Comparison of ENCODE assay signal across 23 mouse cellular contexts in genomic region chr4:46422625-46423024, GRCm38 (mm10). TPM values are rescaled to one million over a fixed set of nuclear protein-coding genes. Genes with fewer than 3 reads are reported as not detected.
"Had no signal": no experiment of that assay in that cellular context is flagged by ENCODE, and none has a peak within 500 bp of the region (broad histone marks: within the 10 kb centered on the region; RNA-seq: fewer than 3 reads in every experiment).

No protein-coding gene starts in this region.

- ATAC-seq: intestine, postnatal 0 days; midbrain, embryonic 15.5 days had no signal

- H3K27me3 ChIP-seq: limb, embryonic 12.5 days; lung, embryonic 15.5 days; midbrain, embryonic 12.5 days; midbrain, embryonic 15.5 days; stomach, embryonic 15.5 days had no signal

- H3K27ac ChIP-seq: kidney, postnatal 0 days; layer of hippocampus, adult 2 months; limb, embryonic 12.5 days; lung, embryonic 15.5 days; midbrain, embryonic 12.5 days; midbrain, embryonic 15.5 days; stomach, embryonic 15.5 days had no signal

- H3K4me2 ChIP-seq: limb, embryonic 12.5 days; lung, embryonic 15.5 days; midbrain, embryonic 12.5 days; midbrain, embryonic 15.5 days; stomach, embryonic 15.5 days had no signal

- H3K9me3 ChIP-seq: limb, embryonic 12.5 days; lung, embryonic 15.5 days; midbrain, embryonic 12.5 days; midbrain, embryonic 15.5 days; stomach, embryonic 15.5 days had no signal

- H3K4me1 ChIP-seq: limb, embryonic 12.5 days; lung, embryonic 15.5 days; midbrain, embryonic 12.5 days; midbrain, embryonic 15.5 days; stomach, embryonic 15.5 days had no signal

- DNase-seq: kidney, adult 2 months; kidney, postnatal 25 days; layer of hippocampus, adult 9-11 months; lung, adult 18-20 months; lung, postnatal 10 days; lung, postnatal 36 days; retina, postnatal 1 day; right cerebral cortex, postnatal 25 days; spleen, adult 18-20 months; thymus, postnatal 25 days had no signal

- H3K4me3 ChIP-seq: layer of hippocampus, adult 2 months; limb, embryonic 12.5 days; lung, embryonic 15.5 days; midbrain, embryonic 12.5 days; midbrain, embryonic 15.5 days; myocyte; stomach, embryonic 15.5 days had no signal

- H3K9ac ChIP-seq: limb, embryonic 12.5 days; lung, embryonic 15.5 days; midbrain, embryonic 12.5 days; midbrain, embryonic 15.5 days; stomach, embryonic 15.5 days had no signal

- H3K36me3 ChIP-seq: limb, embryonic 12.5 days; lung, embryonic 15.5 days; midbrain, embryonic 12.5 days; midbrain, embryonic 15.5 days; stomach, embryonic 15.5 days had no signal

RNA-seq across cellular contexts. Expression of gene Hemgn, which starts 9.3 kb away (rescaled TPM):
- total RNA-seq: layer of hippocampus, adult 2 months; layer of hippocampus, postnatal 25 days; left cerebral cortex, adult 18-20 months; left cerebral cortex, postnatal 36 days; liver, adult 2 months had no signal
- polyA plus RNA-seq: liver, adult 2 months; myocyte had no signal
